Mouse (Mus musculus) C2C12 (cell line): ENCODE measurements around the gene Gp9.

Experiments used
- CEBPB ChIP-seq: IDR thresholded peaks from one replicate; pipeline ENCODE4 v1.6.1; 2011; ENCODE audit warnings: low read depth, mild to moderate bottlenecking, control low read depth, moderate library complexity
- CTCF ChIP-seq: IDR thresholded peaks from one replicate; pipeline ENCODE4 v1.5.1; 2011; ENCODE audit not compliant: control insufficient read depth, insufficient read depth, insufficient read length
- FOSL1 ChIP-seq: IDR thresholded peaks from one replicate; pipeline ENCODE4 v1.8.0; 2011; ENCODE audit warnings: mild to moderate bottlenecking, low read length; ENCODE audit not compliant: poor library complexity, insufficient read depth, severe bottlenecking
- MAX ChIP-seq: IDR thresholded peaks from one replicate; pipeline ENCODE4 v1.6.1; 2011; ENCODE audit warnings: mild to moderate bottlenecking, control low read depth
- MYOD1 ChIP-seq: IDR thresholded peaks from one replicate; pipeline ENCODE4 v1.6.1; 2011; ENCODE audit warnings: low read depth; ENCODE audit not compliant: control insufficient read depth, insufficient read length
- MYOG ChIP-seq: IDR thresholded peaks from one replicate; pipeline ENCODE4 v1.6.1; 2011; ENCODE audit not compliant: control insufficient read depth, insufficient read length; ENCODE audit errors: extremely low read depth
- USF1 ChIP-seq: IDR thresholded peaks from one replicate; pipeline ENCODE4 v1.6.1; 2011; ENCODE audit warnings: low read depth, mild to moderate bottlenecking, control low read depth, moderate library complexity

- no peak for TF ChIP-seq USF1
- TF ChIP-seq CTCF = no peak
- no peak for TF ChIP-seq MAX
- TF ChIP-seq CEBPB = no peak
- no peak for TF ChIP-seq MYOD1
- no peak for TF ChIP-seq MYOG
- TF ChIP-seq FOSL1 = no peak
Measured at GRCm38 (mm10) chr6:87740496-87740895, 37.4 kb upstream of the Gp9 start.
